Mouse (Mus musculus) midbrain, embryonic 14.5 days (tissue): ENCODE measurements around the gene Tmod2. TPM values are rescaled to one million over a fixed set of nuclear protein-coding genes. Genes with fewer than 3 reads are reported as not detected.
"Not testable (repeated sequence)": the region's sequence is repeated elsewhere in the genome, so short reads cannot be mapped to it uniquely, and the experiment has no call there.

ENCODE experiments used
- ATAC-seq: fragments of 200-750 bp; cut with Nextera tagmentation; 2 replicates; pipeline ENCODE4 v1.8.0; 2017; ENCODE audit warnings: moderate number of reproducible peaks, moderate library complexity; ENCODE audit not compliant: low FRiP score, low TSS enrichment
- DNase-seq: peaks from one replicate; pipeline ENCODE4 v3.0.0-alpha.2; 2015
- H3K27ac ChIP-seq: fragments of 300-500 bp; sonication (generic); replicated peaks from 2 replicates; pipeline ENCODE4 v1.5.1; 2014; ENCODE audit warnings: mild to moderate bottlenecking, low read depth, low read length, moderate library complexity
- H3K27me3 ChIP-seq: fragments of 300-500 bp; sonication (generic); 2 replicates; pipeline ENCODE4 v1.6.1; 2014; ENCODE audit warnings: low read length, control low read depth, mixed read lengths; ENCODE audit not compliant: control insufficient read depth, insufficient read depth
- H3K36me3 ChIP-seq: fragments of 300-500 bp; sonication (generic); 2 replicates; pipeline ENCODE4 v1.6.1; 2014; ENCODE audit warnings: low read length, control low read depth; ENCODE audit not compliant: control insufficient read depth, insufficient read depth
- H3K4me1 ChIP-seq: fragments of 300-500 bp; sonication (generic); 2 replicates; pipeline ENCODE4 v1.6.1; 2014; ENCODE audit warnings: mild to moderate bottlenecking, antibody characterized with exemption, low read length, control low read depth; ENCODE audit not compliant: control insufficient read depth, insufficient read depth
- H3K4me2 ChIP-seq: fragments of 300-500 bp; sonication (generic); 2 replicates; pipeline ENCODE4 v1.6.1; 2014; ENCODE audit warnings: mild to moderate bottlenecking, low read length, moderate library complexity
- H3K4me3 ChIP-seq: fragments of 300-500 bp; sonication (generic); replicated peaks from 2 replicates; pipeline ENCODE4 v1.5.1; 2014; ENCODE audit warnings: low read depth, low read length
- H3K9ac ChIP-seq: fragments of 300-500 bp; sonication (generic); replicated peaks from 2 replicates; pipeline ENCODE4 v1.6.1; 2014; ENCODE audit warnings: mild to moderate bottlenecking, low read length, moderate library complexity
- H3K9me3 ChIP-seq: fragments of 300-500 bp; sonication (generic); 2 replicates; pipeline ENCODE4 v1.6.1; 2016; ENCODE audit warnings: low read length, control low read depth, mixed read lengths; ENCODE audit not compliant: control insufficient read depth
- WGBS: fragments of 180-500 bp; shearing (Covaris S2); extraction: QIAGEN DNeasy Blood & Tissue Kit; methylation state at CpG from one replicate; pipeline ENCODE4 v1.1.7; 2014; 5-methylcytosine and 5-hydroxymethylcytosine counted together
- polyA plus RNA-seq: library from polyadenylated mRNA; unstranded; fragments of >200 nt; fragmentation: Nextera tagmentation; extraction: Ambion mirVana; gene quantifications from 2 replicates; pipeline ENCODE4 v1.2.1, GENCODE M21; 2014

Gene Tmod2
- polyA plus RNA-seq, result 244 and 248 TPM in 2 replicates

GRCm38 (mm10) chr9:75610571-75611493 lies at the start of gene Tmod2:
Tmod2 (minus strand) TSS chr9:75611325.
- under 1% methylated on average over 74 of the region's 74 CpGs for WGBS
- peak; percentile 93 for ATAC-seq
- peak within 1 kb of the TSS; percentile 67 for H3K4me2 ChIP-seq
- H3K27me3 ChIP-seq, result no peaks in the 10 kb centered on the region
- no peaks in the 10 kb centered on the region for H3K9me3 ChIP-seq
- peak within 1 kb of the TSS; percentile 84 for H3K9ac ChIP-seq
- H3K4me1 ChIP-seq, result peaks cover 12% of the 10 kb centered on the region
- peak within 1 kb of the TSS; percentile 91 for H3K27ac ChIP-seq
- H3K4me3 ChIP-seq, result peak within 1 kb of the TSS; percentile 88
- no peaks in the 10 kb centered on the region for H3K36me3 ChIP-seq
- peak; percentile 89 for DNase-seq

GRCm38 (mm10) chr9:75660917-75661316 lies 49.8 kb upstream of the Tmod2 start:
- no peaks in the 10 kb centered on the region for H3K9me3 ChIP-seq
- ATAC-seq (no peak), DNase-seq (no peak)
- no peak overlapping the region for H3K27ac ChIP-seq
- H3K27me3 ChIP-seq, result no peaks in the 10 kb centered on the region
- no peak overlapping the region for H3K4me2 ChIP-seq
- 92% methylated on average over 8 of the region's 8 CpGs for WGBS
- H3K36me3 ChIP-seq, result peaks cover 76% of the 10 kb centered on the region
- H3K4me3 ChIP-seq, result no peak overlapping the region
- no peaks in the 10 kb centered on the region for H3K4me1 ChIP-seq
- H3K9ac ChIP-seq, result no peak overlapping the region

- DNase-seq, ATAC-seq, H3K4me3 ChIP-seq, H3K4me2 ChIP-seq, H3K9me3 ChIP-seq, H3K9ac ChIP-seq, H3K27ac ChIP-seq, H3K27me3 ChIP-seq, H3K4me1 ChIP-seq: not testable (repeated sequence)
- peaks cover 71% of the 10 kb centered on the region for H3K36me3 ChIP-seq
- 86% methylated on average over 3 of the region's 3 CpGs for WGBS
These were observed 45.3 kb upstream of the Tmod2 start for GRCm38 (mm10) chr9:75656456-75656855.

GRCm38 (mm10) chr9:75653981-75654911 lies 43.1 kb upstream of the Tmod2 start:
- H3K9ac ChIP-seq, result no peak overlapping the region
- H3K4me3 ChIP-seq, result no peak overlapping the region
- no peaks in the 10 kb centered on the region for H3K4me1 ChIP-seq
- H3K4me2 ChIP-seq, result no peak overlapping the region
- peak; percentile 46 for DNase-seq
- peak; percentile 58; the same call in 1 of the 2 replicates for ATAC-seq
- no peaks in the 10 kb centered on the region for H3K27me3 ChIP-seq
- 37% methylated on average over 12 of the region's 12 CpGs for WGBS
- H3K27ac ChIP-seq, result no peak overlapping the region; the same call in 1 of the 2 replicates
- H3K36me3 ChIP-seq, result peaks cover 73% of the 10 kb centered on the region
- H3K9me3 ChIP-seq, result no peaks in the 10 kb centered on the region

GRCm38 (mm10) chr9:75645405-75645804 lies 34.3 kb upstream of the Tmod2 start:
- no peak overlapping the region for H3K4me2 ChIP-seq
- H3K27ac ChIP-seq, result no peak overlapping the region
- H3K4me1 ChIP-seq, result no peaks in the 10 kb centered on the region
- ATAC-seq (no peak), DNase-seq (no peak)
- peaks cover 84% of the 10 kb centered on the region for H3K36me3 ChIP-seq
- H3K27me3 ChIP-seq, result no peaks in the 10 kb centered on the region
- no peak overlapping the region for H3K4me3 ChIP-seq
- no peaks in the 10 kb centered on the region for H3K9me3 ChIP-seq
- WGBS, result 72% methylated on average over 3 of the region's 3 CpGs
- H3K9ac ChIP-seq, result no peak overlapping the region

GRCm38 (mm10) chr9:75634226-75634625 lies 23.1 kb upstream of the Tmod2 start:
- no peak for ATAC-seq
- no peaks in the 10 kb centered on the region for H3K9me3 ChIP-seq
- 87% methylated on average over 4 of the region's 4 CpGs for WGBS
- DNase-seq, result no peak
- H3K9ac ChIP-seq, result no peak overlapping the region
- H3K36me3 ChIP-seq, result no peaks in the 10 kb centered on the region
- no peaks in the 10 kb centered on the region for H3K27me3 ChIP-seq
- H3K27ac ChIP-seq, result no peak overlapping the region
- no peaks in the 10 kb centered on the region for H3K4me1 ChIP-seq
- H3K4me3 ChIP-seq, result no peak overlapping the region
- no peak overlapping the region for H3K4me2 ChIP-seq

GRCm38 (mm10) chr9:75633603-75634002 lies 22.5 kb upstream of the Tmod2 start:
- ATAC-seq (no peak), DNase-seq (no peak)
- Histone ChIP-seq H3K9ac (no peak overlapping the region), H3K9me3 (no peaks in the 10 kb centered on the region), H3K4me3 (no peak overlapping the region), H3K4me2 (no peak overlapping the region), H3K27me3 (no peaks in the 10 kb centered on the region), H3K27ac (no peak overlapping the region), H3K4me1 (no peaks in the 10 kb centered on the region), H3K36me3 (no peaks in the 10 kb centered on the region)
- 93% methylated on average over 8 of the region's 8 CpGs for WGBS

GRCm38 (mm10) chr9:75632902-75633301 lies 21.8 kb upstream of the Tmod2 start:
- ATAC-seq, result no peak
- Histone ChIP-seq H3K36me3 (no peaks in the 10 kb centered on the region), H3K4me2 (no peak overlapping the region), H3K9ac (no peak overlapping the region), H3K4me1 (no peaks in the 10 kb centered on the region), H3K9me3 (no peaks in the 10 kb centered on the region), H3K27me3 (no peaks in the 10 kb centered on the region), H3K27ac (0 out of 2 replicates have a peak overlapping the region, but pooled peaks have one; percentile 45), H3K4me3 (no peak overlapping the region)
- WGBS, result 25% methylated on average over 1 of the region's 1 CpGs
- DNase-seq, result peak; percentile 52
